Mouse (Mus musculus): ENCODE data around the gene Hgf. TPM values are rescaled to one million over a fixed set of nuclear protein-coding genes. Genes with fewer than 3 reads are reported as not detected.

Hgf gene
- polyA plus RNA-seq (2012; rRNA removed): 0.12 and 0.14 TPM in 2 replicates

DNA sequence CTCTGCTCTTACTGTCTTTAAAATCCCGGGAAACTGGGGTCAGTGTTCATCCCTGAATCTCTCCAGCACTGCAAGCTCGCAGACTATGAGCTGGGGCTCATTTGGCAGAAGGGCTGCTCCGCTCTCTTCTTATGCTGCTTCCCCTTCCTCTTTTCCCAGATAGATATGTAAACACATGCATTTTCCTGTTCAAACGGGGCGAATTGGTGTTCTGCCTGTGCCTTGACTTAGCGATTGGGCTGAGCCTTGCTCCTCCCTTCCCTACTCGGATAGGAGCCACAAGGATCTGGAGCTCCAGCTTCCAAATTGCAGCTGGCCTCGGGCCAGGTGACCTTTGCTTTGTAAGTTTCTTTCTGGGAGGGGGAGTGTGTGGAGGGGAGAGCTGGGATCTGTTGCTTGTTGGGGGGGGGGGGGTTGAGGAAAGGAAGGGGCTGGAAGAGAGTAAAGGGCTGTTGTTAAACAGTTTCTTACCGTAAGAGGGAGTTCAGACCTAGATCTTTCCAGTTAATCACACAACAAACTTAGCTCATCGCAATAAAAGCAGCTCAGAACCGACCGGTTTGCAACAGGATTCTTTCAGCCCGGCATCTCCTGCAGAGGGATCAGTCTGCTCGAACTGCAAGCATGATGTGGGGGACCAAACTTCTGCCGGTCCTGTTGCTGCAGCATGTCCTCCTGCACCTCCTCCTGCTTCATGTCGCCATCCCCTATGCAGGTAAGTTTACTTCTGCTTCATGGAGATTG, at the start of gene Hgf:
Gene Hgf (plus strand): TSS at position 192 of the 744 bp plus-strand sequence.

Other genes with a start within 250 kb of the Hgf start
- gene Gm28710, start 238.3 kb downstream of the Hgf start, polyA plus RNA-seq (2012; rRNA removed): 0.02 TPM in 1 of 2 replicates, not detected in the other